Comparison of ENCODE assay signal across 14 mouse cellular contexts in genomic region chr9:44517368-44517767, GRCm38 (mm10). TPM values are rescaled to one million over a fixed set of nuclear protein-coding genes. Genes with fewer than 3 reads are reported as not detected.
A peak's percentile ranks its signal among the peaks of the same experiment; 100 is the strongest.
DNase-seq lines count a peak whose midpoint lies in the region; ATAC-seq and TF ChIP-seq lines count a peak whose summit lies in the region.
"Had no signal": no experiment of that assay in that cellular context is flagged by ENCODE, and none has a peak within 500 bp of the region (broad histone marks: within the 10 kb centered on the region; RNA-seq: fewer than 3 reads in every experiment).

No protein-coding gene starts in this region.

- no peaks in the 10 kb centered on the region for H3K4me1 ChIP-seq in midbrain, embryonic 11.5 days (ENCODE audit: control insufficient read depth, insufficient read depth, low read length)
- H3K4me1 ChIP-seq in midbrain, embryonic 15.5 days, result no peaks in the 10 kb centered on the region
- peaks cover 0 to 28% of the 10 kb centered on the region in 2 experiments; a peak in 3 of 4 replicates for H3K4me1 ChIP-seq in MEL (ENCODE audit: control insufficient read depth in 1 of 2, insufficient read depth in 2 of 2, low read length in 2 of 2)
- H3K4me1 ChIP-seq in hindbrain, embryonic 14.5 days (replicated peaks; ENCODE audit: control insufficient read depth, insufficient read depth, low read length), result 0 out of 2 replicates have a peak, but pooled peaks cover 1% of the 10 kb centered on the region

- no peak overlapping the region for H3K27ac ChIP-seq in midbrain, embryonic 11.5 days (ENCODE audit: low read depth, low read length)
- H3K27ac ChIP-seq in midbrain, embryonic 15.5 days, result no peak overlapping the region
- no peak overlapping the region for H3K27ac ChIP-seq in MEL (ENCODE audit: control insufficient read depth, low read depth, low read length)
- no peak overlapping the region for H3K27ac ChIP-seq in hindbrain, embryonic 14.5 days
- H3K27ac ChIP-seq: embryonic facial prominence, embryonic 15.5 days; forebrain, embryonic 15.5 days; liver, embryonic 15.5 days had no signal

- no peaks in the 10 kb centered on the region for H3K36me3 ChIP-seq in midbrain, embryonic 11.5 days (ENCODE audit: control insufficient read depth, insufficient read depth, low read length)
- H3K36me3 ChIP-seq in midbrain, embryonic 15.5 days (replicated peaks), result no peaks in the 10 kb centered on the region
- peaks cover 0 to 19% of the 10 kb centered on the region in 2 experiments; a peak in 2 of 4 replicates for H3K36me3 ChIP-seq in MEL (ENCODE audit: control insufficient read depth in 1 of 2, insufficient read depth in 2 of 2, low read length in 2 of 2)
- H3K36me3 ChIP-seq in hindbrain, embryonic 14.5 days (replicated peaks; ENCODE audit: control insufficient read depth, insufficient read depth), result no peaks in the 10 kb centered on the region
- H3K36me3 ChIP-seq: embryonic facial prominence, embryonic 15.5 days; forebrain, embryonic 15.5 days; liver, embryonic 15.5 days had no signal

- TF ChIP-seq CTCF in MEL (IDR thresholded peaks at IDR 0.05 in 2 of 3, conservative IDR thresholded peaks at IDR 0.05 in 1 of 3; ENCODE audit: control insufficient read depth in 1 of 3, insufficient read depth in 1 of 3, low read depth in 2 of 3, low read length in 3 of 3, poor library complexity in 1 of 3, severe bottlenecking in 1 of 3), result no peak

- TF ChIP-seq EP300 in MEL (IDR thresholded peaks at IDR 0.05; ENCODE audit: low read depth in 1 of 2, low read length in 2 of 2), result peak; percentile 71 to 75

- H3K27me3 ChIP-seq in midbrain, embryonic 11.5 days (ENCODE audit: control insufficient read depth, insufficient read depth, low read length), result no peaks in the 10 kb centered on the region
- no peaks in the 10 kb centered on the region for H3K27me3 ChIP-seq in midbrain, embryonic 15.5 days (replicated peaks)
- H3K27me3 ChIP-seq in MEL (ENCODE audit: control insufficient read depth in 1 of 2, insufficient read depth in 2 of 2, low read length in 2 of 2), result no peaks in the 10 kb centered on the region
- no peaks in the 10 kb centered on the region for H3K27me3 ChIP-seq in hindbrain, embryonic 14.5 days (ENCODE audit: control insufficient read depth, insufficient read depth, low read length)
- H3K27me3 ChIP-seq: embryonic facial prominence, embryonic 15.5 days; forebrain, embryonic 15.5 days; liver, embryonic 15.5 days had no signal

- peak; percentile 21 for DNase-seq in adrenal gland, adult 2 months
- DNase-seq in adrenal gland, postnatal 10 days, result no peak
- peak; percentile 56 for DNase-seq in midbrain, embryonic 11.5 days (ENCODE audit: low spot score, missing footprints)
- peak; percentile 76 for DNase-seq in MEL (ENCODE audit: low read depth, low spot score)
- peak; percentile 73 for DNase-seq in induced T-regulatory cell, adult 2 months (ENCODE audit: low read depth)
- DNase-seq in hindbrain, embryonic 14.5 days (ENCODE audit: low spot score), result no peak
- DNase-seq in neural tube, embryonic 10.5 days (ENCODE audit: extremely low spot score, low spot score), result no peak
- DNase-seq: adrenal gland, adult 8-10 months; lung, postnatal 36 days had no signal

- no peak for TF ChIP-seq POLR2A in MEL (IDR thresholded peaks at IDR 0.05; ENCODE audit: control insufficient read depth in 1 of 2, insufficient read depth in 1 of 2, low read depth in 1 of 2, low read length in 2 of 2, poor library complexity in 1 of 2)

- H3K4me2 ChIP-seq in midbrain, embryonic 11.5 days, result no peak overlapping the region
- H3K4me2 ChIP-seq in midbrain, embryonic 15.5 days, result no peak overlapping the region
- H3K4me2 ChIP-seq in hindbrain, embryonic 14.5 days (replicated peaks), result no peak overlapping the region
- H3K4me2 ChIP-seq: embryonic facial prominence, embryonic 15.5 days; forebrain, embryonic 15.5 days; liver, embryonic 15.5 days had no signal

- H3K9ac ChIP-seq in midbrain, embryonic 11.5 days (ENCODE audit: low read length), result no peak overlapping the region
- no peak overlapping the region for H3K9ac ChIP-seq in midbrain, embryonic 15.5 days
- no peak overlapping the region for H3K9ac ChIP-seq in MEL (ENCODE audit: control insufficient read depth, low read depth, low read length, poor library complexity, severe bottlenecking)
- no peak overlapping the region for H3K9ac ChIP-seq in hindbrain, embryonic 14.5 days
- H3K9ac ChIP-seq: embryonic facial prominence, embryonic 15.5 days; forebrain, embryonic 15.5 days; liver, embryonic 15.5 days had no signal

- ATAC-seq in midbrain, embryonic 11.5 days (ENCODE audit: low FRiP score), result no peak
- ATAC-seq in midbrain, embryonic 15.5 days (replicated peaks), result no peak
- no peak for ATAC-seq in hindbrain, embryonic 14.5 days (ENCODE audit: low FRiP score)
- ATAC-seq: forebrain, embryonic 15.5 days had no signal

- WGBS in midbrain, embryonic 11.5 days, result 79% methylated on average over 4 of the region's 4 CpGs
- WGBS in midbrain, embryonic 15.5 days, result 75% methylated on average over 4 of the region's 4 CpGs
- 75% methylated on average over 4 of the region's 4 CpGs for WGBS in hindbrain, embryonic 14.5 days

- H3K9me3 ChIP-seq in midbrain, embryonic 11.5 days (ENCODE audit: control insufficient read depth, low read length), result no peaks in the 10 kb centered on the region
- H3K9me3 ChIP-seq in midbrain, embryonic 15.5 days, result no peaks in the 10 kb centered on the region
- H3K9me3 ChIP-seq in MEL (replicated peaks; ENCODE audit: insufficient read depth, low read length), result no peaks in the 10 kb centered on the region
- no peaks in the 10 kb centered on the region for H3K9me3 ChIP-seq in hindbrain, embryonic 14.5 days (ENCODE audit: control insufficient read depth, low read length)
- H3K9me3 ChIP-seq: embryonic facial prominence, embryonic 15.5 days; forebrain, embryonic 15.5 days; liver, embryonic 15.5 days had no signal

- no peak overlapping the region for H3K4me3 ChIP-seq in midbrain, embryonic 11.5 days (ENCODE audit: low read depth, low read length)
- no peak overlapping the region for H3K4me3 ChIP-seq in midbrain, embryonic 15.5 days
- H3K4me3 ChIP-seq in MEL (ENCODE audit: control insufficient read depth in 1 of 2, insufficient read depth in 1 of 2, low read depth in 2 of 2, low read length in 2 of 2), result no peak overlapping the region
- no peak overlapping the region for H3K4me3 ChIP-seq in hindbrain, embryonic 14.5 days (replicated peaks; ENCODE audit: low read length)
- H3K4me3 ChIP-seq: embryonic facial prominence, embryonic 15.5 days; forebrain, embryonic 15.5 days; liver, embryonic 15.5 days had no signal

- TF ChIP-seq RAD21 in MEL (IDR thresholded peaks at IDR 0.05; ENCODE audit: low read depth, low read length), result no peak

- no peaks in the 10 kb centered on the region for H3K79me2 ChIP-seq in MEL (ENCODE audit: control insufficient read depth, insufficient read depth, low read length, poor library complexity)

TF ChIP-seq in MEL, 35 proteins besides CTCF, POLR2A, EP300 and RAD21:
- TF ChIP-seq TAL1 (IDR thresholded peaks at IDR 0.05; ENCODE audit: low read length) (peak; percentile 57), TCF12 (IDR thresholded peaks at IDR 0.05; ENCODE audit: low read depth, low read length) (peak; percentile 60; the same call in 1 of the 2 replicates), NRF1 (IDR thresholded peaks at IDR 0.05; ENCODE audit: insufficient read depth, low read depth, low read length, poor library complexity, severe bottlenecking) (no peak), POLR2AphosphoS2 (IDR thresholded peaks at IDR 0.05; ENCODE audit: low read length) (no peak), GATA1 (IDR thresholded peaks at IDR 0.05; ENCODE audit: low read depth, low read length) (peak; percentile 77)

RNA-seq across cellular contexts. Expression of gene Bcl9l, which starts 34.7 kb away (rescaled TPM):
- total RNA-seq in adrenal gland, adult 2 months (2021), result 10 to 100 TPM; 41.9 to 61.1 TPM
- 62.7 and 64.5 TPM in 2 replicates for polyA plus RNA-seq in adrenal gland, adult 2 months (2012; rRNA removed)
- total RNA-seq in adrenal gland, postnatal 10 days (2021), result 10 to 100 TPM; 64.6 to 72.6 TPM
- polyA plus RNA-seq in midbrain, embryonic 11.5 days (2014; fragmentation: Nextera tagmentation; extraction: Ambion mirVana), result 5.6 and 6.4 TPM in 2 replicates
- 12.5 and 13.0 TPM in 2 replicates for polyA plus RNA-seq in midbrain, embryonic 15.5 days (2015; fragmentation: Nextera tagmentation; extraction: Ambion mirVana)
- 0.58 and 0.78 TPM in 2 replicates for total RNA-seq in MEL (2012; rRNA removed)
- 1 to 10 TPM in 1 of 2 experiments, not detected in 1; 5.1 TPM for polyA plus RNA-seq in MEL (2012; ENCODE audit: insufficient read depth in 1 of 2, insufficient read length in 2 of 2, low read depth in 1 of 2, low replicate concordance in 2 of 2, missing spikeins in 1 of 2)
- polyA plus RNA-seq in hindbrain, embryonic 14.5 days (2014; fragmentation: Nextera tagmentation; extraction: Ambion mirVana), result 11.6 and 13.5 TPM in 2 replicates

RNA-seq across cellular contexts. Expression of gene Cxcr5, which starts 44.3 kb away (rescaled TPM):
- under 1 TPM in 1 of 2 experiments, not detected in 1; 0.17 TPM for total RNA-seq in adrenal gland, adult 2 months (2021)
- polyA plus RNA-seq in adrenal gland, adult 2 months (2012; rRNA removed), result 0.15 and 0.26 TPM in 2 replicates
- 1 to 10 TPM; 1.0 to 1.4 TPM for total RNA-seq in adrenal gland, postnatal 10 days (2021)
- 0.10 TPM in 1 of 2 replicates, not detected in the other for polyA plus RNA-seq in midbrain, embryonic 11.5 days (2014; fragmentation: Nextera tagmentation; extraction: Ambion mirVana)
- not detected in 2 replicates for polyA plus RNA-seq in midbrain, embryonic 15.5 days (2015; fragmentation: Nextera tagmentation; extraction: Ambion mirVana)
- total RNA-seq in MEL (2012; rRNA removed), result not detected in 2 replicates
- polyA plus RNA-seq in MEL (2012; ENCODE audit: insufficient read depth in 1 of 2, insufficient read length in 2 of 2, low read depth in 1 of 2, low replicate concordance in 2 of 2, missing spikeins in 1 of 2), result under 1 TPM in 1 of 2 experiments, not detected in 1; 0.18 TPM
- polyA plus RNA-seq in hindbrain, embryonic 14.5 days (2014; fragmentation: Nextera tagmentation; extraction: Ambion mirVana), result not detected in 2 replicates
- total RNA-seq: midbrain, postnatal 0 days had no signal
- polyA plus RNA-seq: forebrain, embryonic 15.5 days; liver, embryonic 15.5 days; midbrain, postnatal 0 days had no signal

Comparison
In these comparisons a context has a peak if more than half of its experiments do, and no peak if none do; other contexts are left out.
1. DNase-seq: peak in adrenal gland, adult 2 months (single experiment), midbrain, embryonic 11.5 days (single experiment), MEL (single experiment) and induced T-regulatory cell, adult 2 months (single experiment); none in adrenal gland, postnatal 10 days (single experiment), hindbrain, embryonic 14.5 days (single experiment) and neural tube, embryonic 10.5 days (single experiment).